Mouse (Mus musculus): ENCODE data around the gene Pgm1. TPM values are rescaled to one million over a fixed set of nuclear protein-coding genes. Genes with fewer than 3 reads are reported as not detected.
A peak's percentile ranks its signal among the peaks of the same experiment; 100 is the strongest.

Pgm1 gene
- total RNA-seq (2022), result 1,000 to 10,000 TPM; 1,246 to 1,471 (median 1,386) TPM

DNA sequence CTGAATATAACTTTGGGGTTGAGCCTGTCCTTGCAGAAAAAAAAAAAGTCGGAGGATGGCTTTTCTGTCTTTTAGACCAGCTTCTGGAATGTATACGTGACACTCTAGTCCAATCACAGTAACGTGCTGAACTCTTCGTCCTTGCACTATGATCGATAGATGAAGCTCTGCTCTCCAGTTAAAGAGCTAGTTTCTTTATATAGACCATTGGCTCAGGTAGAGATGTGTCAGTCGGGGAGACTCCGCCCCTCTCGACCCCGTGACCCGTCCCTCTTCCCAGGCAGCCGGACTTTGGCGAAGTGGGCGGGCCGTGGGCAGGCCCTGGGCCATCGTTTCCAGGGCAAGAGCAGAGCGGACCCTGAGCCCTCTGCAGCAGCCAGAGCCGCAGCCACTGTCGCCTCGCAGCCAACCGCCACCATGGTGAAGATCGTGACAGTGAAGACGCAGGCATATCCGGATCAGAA, at the start of gene Pgm1:
Gene Pgm1 (plus strand): TSS at position 266 of the 464 bp plus-strand sequence.
- DNase-seq (ENCODE audit: low spot score in 2 of 2), result peak; percentile 90 to 93

DNA sequence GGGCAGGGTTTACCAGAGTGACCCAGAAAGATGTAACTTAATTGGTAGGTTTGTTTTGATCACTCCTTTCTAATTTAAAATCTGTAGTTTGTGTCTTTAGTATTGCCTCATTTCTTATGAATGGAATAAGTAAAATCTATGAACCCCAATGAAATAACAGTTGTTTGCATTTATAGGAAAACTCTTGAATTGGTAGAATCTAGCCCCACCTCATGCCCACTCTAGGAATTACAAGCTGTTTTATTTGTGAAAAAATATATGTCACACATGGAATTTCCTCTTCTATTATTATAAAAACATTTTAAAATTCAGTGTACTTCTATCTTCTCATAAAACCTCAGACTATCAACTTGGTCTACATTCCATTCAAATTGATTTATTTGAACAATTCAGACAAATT, 47.3 kb upstream of the Pgm1 start:
- DNase-seq (ENCODE audit: low spot score in 2 of 2), result no peak

DNA sequence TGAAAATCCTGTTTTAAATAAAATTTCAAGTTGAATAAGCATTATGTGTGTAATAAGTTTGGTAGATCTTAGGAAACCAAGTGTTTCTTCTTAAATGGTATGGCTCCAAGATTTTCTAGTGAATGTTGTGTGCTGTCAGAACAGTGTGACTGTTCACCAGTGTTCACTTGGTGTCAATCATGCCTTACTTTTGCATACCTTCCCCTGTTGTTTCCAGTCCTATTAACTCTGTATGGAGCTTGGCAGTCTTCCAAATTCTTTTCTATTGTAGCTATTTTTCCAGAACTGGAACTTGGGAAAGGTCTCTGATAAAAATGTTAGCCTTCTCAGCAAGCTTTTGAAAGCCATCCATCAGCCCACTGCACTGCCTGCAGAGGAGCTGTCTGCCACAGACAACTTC, 46.8 kb upstream of the Pgm1 start:
- DNase-seq (ENCODE audit: low spot score in 2 of 2), result no peak

DNA sequence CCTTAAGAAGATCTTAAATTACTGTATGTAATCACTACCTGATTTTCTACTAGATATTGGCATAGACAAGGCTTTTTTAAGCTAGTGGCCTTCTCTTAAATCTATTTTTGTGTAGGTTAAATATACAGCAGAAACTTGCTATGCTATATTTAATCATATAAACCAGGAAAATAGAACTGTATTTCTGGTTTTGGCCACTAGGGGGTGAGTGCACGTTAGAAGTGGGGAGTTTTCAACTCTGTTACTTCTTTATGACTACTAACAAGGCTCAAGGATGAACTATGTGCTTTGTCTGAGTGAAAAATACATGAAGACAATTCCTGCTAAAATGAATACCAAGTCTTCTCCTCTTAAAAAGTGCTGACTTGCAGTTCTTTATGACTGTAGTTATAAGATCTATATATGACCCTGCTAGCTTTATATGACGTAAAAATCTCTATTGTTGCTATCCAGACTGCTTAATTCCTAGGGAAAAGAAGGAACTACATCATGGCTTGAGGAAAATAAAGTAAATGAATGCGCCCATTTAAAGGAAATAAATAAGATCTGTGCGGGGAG, 15.2 kb upstream of the Pgm1 start:
- no peak for DNase-seq (ENCODE audit: low spot score in 2 of 2)

DNA sequence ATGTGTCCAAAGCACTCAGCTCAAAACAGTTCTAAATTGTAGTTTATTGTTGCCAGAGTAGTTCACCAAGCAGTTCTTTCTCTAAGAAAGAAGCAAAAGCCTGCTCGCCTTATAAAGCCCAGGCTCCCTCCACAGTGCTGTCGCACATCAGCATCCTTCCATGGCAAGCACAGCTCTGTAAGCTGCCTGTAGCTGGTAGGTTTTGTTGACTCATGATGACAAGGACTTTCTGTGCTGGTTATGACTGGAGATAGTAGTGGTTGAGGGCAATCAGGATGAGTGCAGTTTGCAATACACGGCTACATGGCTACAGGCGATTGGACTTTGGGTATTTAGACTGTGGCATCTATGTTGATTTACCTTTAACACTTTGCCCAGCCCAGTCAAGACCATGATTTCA, 2.8 kb upstream of the Pgm1 start:
- no peak for DNase-seq (ENCODE audit: low spot score in 2 of 2)

DNA sequence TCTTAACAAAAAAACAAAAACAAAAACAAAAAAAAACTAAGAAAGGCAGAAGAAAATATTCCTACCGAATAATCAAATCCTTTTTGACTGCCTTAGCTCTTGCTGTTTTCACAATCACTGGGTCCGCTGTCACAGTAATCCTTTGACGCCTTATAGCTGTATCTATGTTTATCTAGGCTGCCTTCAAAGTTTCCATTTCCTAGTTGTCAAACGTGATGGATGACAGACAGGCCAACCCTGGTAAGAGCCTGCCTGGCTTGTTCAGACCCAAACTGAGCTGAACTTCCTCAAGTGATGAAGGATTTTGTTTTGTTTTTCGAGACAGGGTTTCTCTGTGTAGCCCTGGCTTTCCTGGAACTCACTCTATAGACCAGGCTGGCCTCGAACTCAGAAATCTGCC, 693 bp upstream of the Pgm1 start:
- DNase-seq (ENCODE audit: low spot score in 2 of 2), result no peak

DNA sequence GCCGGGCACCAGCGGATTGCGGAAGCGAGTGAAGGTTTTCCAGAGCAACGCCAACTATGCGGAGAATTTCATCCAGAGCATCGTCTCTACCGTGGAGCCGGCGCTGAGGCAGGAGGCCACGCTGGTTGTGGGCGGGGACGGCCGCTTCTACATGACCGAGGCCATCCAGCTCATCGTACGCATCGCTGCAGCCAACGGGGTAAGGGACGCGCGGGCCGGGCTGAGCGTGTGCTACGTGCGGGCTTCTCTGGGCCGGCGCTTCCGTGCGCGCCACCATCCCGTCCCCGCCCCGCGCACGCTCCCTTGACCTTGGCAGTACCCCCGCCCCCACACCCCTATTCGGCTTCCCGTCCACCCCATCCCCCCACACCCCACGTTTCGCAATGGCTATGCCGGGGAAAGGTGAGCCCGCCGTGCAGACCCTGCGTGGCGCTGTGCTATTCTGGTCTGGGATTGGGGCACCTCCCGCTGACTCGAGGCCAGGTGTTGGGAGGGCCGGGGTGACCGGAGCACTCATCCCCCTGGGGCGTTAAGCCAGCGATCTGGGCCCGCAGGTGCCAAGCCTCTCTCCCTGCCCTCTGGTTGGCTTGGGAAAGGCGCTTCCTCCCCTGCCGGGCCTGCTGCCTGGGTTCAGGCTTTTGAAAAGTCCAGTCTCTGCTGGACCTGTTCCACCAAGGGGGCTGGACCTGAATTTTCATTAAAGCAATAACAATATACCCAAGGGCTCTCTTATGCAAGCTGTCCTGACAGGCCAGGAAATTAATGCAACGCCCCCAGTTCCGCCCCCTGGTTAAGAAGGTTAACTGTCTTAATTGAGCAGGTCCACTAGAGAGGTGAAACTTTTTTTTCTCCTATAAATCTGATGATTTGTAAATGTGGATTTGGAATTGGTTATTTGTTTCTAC, 651 bp downstream of the Pgm1 start, which contains the start of gene Itgb3bp:
Gene Itgb3bp (minus strand): TSS at position 201 of the 905 bp plus-strand sequence.
- peak; percentile 87 to 95 for DNase-seq (ENCODE audit: low spot score in 2 of 2)

DNA sequence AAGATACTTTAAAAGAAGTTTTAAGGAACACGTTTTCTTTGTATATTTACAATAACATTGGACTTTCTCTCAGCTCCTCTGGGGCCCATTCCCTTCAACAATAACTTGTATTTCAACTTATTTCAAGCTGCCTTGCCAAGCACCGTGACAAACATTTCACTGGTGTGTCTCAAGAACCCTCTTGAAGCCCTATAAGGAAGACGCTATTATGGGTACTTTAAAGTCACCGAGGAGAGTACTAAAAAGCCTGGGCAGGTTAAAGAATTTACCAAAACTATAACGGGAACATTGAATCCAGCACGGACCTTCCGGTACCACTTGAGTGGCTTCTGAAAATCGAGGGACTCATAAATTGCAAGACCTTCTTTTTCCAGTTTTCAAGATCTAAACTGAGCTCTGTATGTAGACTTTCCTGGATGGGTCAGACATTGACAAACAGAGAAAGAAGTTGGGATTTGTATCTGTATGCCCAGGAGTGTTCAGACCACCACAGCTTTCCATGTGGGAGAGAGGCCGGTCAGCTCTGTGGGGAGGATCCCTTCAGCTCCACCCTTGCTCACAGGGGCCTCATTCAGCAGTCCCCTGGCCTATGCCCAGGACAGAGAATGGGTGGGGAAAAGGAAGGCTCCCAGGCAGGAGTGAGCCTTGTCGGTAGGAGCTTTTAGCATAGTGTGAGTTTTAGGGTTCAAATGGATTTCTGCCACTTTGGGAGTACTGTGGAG, 1.5 kb downstream of the Pgm1 start:
- DNase-seq (ENCODE audit: low spot score in 2 of 2), result peak; percentile 28 to 58

DNA sequence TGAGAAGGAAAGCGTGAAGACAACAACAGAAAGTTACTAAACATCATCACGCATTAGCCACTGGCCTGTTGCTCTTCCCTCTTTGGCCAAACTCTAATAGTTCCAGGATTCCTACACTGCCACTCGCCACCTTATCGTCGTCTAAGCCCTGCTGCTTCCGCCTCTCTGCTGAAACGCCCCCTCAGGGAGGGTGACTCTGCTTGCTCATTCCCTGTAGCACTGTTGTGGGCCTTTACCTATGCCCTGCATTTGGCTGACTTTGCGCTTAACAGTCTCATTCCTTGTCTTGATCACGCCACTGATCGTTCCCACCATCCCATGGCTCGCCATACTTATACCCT, 2.0 kb downstream of the Pgm1 start:
- DNase-seq (ENCODE audit: low spot score in 2 of 2), result no peak

DNA sequence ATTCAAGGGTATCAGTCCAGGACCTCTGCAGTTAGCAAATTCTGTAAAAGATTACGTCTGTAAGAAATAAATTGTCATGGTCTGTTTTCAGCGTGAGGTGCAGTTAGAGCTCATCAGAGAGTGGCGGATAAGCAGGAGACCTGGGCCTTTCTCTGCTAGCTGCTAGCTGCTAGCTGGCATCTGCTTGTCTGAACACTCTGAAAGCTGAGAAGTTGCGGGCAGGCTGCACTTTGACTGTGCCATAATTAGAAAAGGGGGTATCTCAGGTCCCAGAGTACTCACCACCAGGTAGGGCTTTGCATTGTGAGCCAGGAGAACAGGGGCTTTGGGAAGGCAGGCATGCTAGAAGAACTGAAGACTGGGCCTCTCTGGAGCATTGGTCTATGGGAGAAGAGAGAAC, 2.6 kb downstream of the Pgm1 start:
- peak in 1 of 2 experiments; percentile 56 for DNase-seq (ENCODE audit: low spot score in 2 of 2)

DNA sequence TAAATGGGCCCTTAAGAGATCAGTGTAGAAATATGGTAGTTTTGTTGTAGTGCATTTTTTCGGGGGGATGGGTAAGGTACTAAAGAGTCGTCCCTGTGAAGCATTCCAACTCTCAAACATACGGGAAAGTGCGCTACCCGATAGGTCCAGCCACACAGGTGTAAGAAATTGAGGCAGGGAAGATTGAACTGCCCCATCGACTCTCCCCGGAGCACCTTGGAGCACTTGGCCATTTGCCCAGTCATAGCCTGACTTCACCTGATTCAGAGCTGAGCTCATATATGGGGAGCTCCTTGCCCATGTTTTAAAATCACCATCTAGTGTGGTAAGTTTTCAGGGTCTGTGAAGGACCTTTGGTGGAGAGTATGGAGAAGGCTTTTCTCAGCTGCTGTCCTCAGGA, 5.6 kb downstream of the Pgm1 start:
- DNase-seq (ENCODE audit: low spot score in 2 of 2), result no peak

DNA sequence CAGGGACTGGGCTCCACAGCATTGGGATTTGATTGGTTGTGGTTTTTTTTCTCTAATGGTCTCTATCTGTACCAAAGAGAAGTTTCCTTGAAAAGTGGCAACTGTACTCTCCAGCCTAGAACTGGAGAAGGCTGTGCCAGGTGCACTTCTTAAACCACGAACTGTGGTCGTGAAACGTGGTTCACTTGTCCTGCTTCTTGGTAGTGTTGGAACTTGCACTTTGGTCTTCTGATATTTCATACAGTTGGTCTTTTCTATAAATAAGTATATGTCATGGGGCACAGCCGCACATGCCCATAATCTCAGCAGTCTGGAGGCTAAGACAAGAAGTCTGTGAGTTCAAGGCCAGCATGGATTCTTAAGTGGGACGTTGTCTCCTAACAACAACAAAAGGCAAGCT, 7.1 kb downstream of the Pgm1 start:
- no peak for DNase-seq (ENCODE audit: low spot score in 2 of 2)

DNA sequence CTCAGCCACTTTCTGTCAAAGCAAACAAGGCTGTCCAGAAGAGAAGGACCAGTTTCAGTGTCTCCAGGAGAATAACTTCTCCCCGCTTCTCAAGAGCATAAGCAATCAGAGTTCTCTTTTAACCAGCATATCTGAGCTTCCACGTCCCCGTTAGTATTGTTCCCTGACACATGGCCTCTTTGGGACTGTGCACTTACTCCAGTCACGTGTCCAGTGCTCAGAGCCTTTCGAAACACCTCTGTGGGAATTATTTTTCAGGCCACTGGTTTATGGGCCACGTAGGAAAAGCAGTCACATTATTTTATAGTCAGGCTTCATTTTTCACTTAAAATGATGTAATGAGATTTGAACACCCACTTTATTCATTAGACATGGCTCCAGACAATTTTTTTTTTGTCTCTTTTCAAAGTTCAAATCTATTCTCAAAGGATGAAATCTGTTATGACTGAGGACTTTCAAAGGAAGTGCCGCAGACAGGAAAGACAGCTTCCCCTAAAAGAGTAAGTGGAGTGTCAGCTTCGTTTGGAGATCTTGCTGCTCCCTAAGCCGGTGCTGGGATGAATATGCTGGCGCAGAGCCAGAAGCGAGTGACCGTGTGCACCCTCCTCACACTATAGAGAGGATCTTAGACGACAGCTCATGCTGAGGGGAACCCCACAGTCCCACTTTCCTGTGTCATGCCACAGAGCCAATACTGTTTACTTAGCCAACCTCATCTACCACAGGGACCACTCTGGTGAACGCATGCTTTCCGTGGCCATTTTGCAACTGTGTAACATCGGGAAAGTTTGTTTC, 10.7 kb downstream of the Pgm1 start:
- DNase-seq (ENCODE audit: low spot score in 2 of 2), result no peak

DNA sequence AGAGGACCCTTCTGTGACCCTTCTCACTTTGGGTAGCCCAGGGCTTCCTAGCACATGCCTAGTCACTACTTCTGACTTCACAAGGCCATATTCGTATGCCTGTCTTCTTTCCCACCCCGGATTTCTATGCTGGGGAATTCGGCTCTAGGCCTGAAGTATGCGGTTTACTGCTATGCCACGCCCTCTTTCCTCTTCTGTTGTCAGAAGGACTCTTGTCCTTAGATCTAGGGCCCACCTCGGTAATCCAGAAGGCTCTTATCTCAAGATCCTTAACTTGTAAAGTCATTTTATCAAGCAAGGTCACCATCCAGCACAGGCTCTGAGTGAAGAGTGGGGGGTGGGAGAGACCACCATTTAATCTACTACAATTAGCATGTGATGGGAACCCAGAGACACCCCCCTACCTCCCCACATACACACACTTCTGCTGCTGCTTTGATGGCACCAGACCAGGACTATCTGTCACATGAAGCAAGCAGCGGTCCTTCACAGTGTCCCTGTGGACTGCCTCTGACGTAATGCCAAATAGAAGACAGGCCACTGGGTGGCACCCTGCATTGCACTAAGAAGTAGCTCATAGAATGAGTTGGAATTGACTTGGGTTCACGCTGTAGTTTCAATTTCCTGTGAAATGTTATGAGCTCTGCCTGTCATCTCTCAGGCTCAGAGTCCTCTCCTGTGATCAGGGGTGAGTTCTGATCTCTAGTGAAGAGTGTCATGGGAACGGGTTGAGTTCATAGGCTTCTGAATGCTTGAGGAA, 12.6 kb downstream of the Pgm1 start:
- DNase-seq (ENCODE audit: low spot score in 2 of 2), result peak; percentile 63 to 69

DNA sequence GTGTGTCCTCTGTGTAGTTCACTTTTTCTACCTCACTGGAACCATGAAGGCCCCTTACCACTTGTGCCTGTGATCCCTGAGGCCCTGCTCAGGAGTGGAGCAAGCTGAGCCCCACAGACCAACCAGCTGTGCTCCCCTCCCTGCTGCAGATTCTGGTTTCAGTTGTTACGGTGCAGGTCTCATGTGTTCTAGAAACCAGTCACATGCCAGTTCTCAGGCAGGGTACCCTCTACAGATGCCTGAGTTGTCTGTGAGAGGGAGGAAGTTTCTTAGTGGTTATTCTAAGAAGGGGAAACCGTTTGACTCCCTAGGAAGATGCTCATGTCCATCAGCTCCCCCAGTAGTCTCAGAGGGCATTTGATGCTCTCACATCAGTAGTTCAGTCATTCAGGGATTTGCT, 15.4 kb downstream of the Pgm1 start:
- no peak for DNase-seq (ENCODE audit: low spot score in 2 of 2)

DNA sequence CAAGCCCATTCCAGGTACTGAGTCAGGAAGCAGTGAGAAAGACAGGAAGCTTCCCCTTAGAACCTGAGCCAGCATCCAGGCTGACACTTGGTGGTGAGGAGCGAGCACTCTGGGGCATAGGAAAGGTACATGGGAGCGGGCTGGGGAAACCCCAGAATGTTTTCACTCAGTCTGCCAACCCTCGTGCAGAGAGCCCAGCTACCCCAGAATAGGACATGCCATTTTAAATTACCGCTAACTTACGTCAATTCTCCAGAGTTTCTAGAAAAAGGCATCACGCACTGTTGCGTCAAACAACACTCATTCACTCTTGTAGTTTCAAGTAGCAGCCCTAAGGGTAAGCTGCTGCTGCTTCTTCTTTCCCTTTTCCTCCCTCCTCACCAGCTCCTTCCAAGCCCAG, 15.8 kb downstream of the Pgm1 start:
- no peak for DNase-seq (ENCODE audit: low spot score in 2 of 2)

DNA sequence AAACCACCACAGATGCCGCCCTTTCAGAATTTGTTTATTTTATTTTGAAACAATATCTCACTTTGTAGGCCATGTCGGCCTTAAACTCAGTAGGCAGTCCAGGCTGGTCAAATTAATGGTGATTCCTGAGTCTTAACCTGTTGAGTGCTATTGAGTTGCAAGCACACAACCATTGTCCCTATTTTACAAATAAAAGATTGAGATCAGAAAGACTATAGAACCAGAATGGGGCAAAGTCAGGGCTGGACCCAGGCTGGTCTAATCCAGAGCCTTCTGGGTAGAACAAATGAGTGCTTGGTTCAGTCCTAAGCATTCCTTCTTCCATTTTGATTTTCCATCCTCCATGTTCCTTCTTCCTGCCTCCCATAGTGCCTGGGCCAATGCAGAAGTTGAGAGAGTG, 17.3 kb downstream of the Pgm1 start:
- DNase-seq (ENCODE audit: low spot score in 2 of 2), result no peak

DNA sequence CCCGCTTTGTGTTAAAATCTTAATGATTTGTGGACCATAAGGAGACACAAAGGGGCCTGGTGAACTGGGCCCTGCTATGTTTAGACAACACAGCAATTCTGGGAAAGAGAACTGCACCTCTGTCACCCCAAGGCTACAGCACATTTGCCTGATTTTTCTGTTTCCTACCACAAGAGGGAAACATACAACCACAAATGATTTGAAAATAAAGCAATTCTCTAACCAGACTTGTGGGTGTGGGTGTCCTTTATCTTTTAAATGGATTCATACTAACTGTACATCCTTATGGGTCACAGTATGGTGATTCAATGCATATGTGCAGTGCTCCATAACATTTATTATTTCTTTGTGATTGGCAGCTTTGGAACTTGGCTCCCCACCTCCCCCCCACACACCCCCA, 18.0 kb downstream of the Pgm1 start:
- DNase-seq (ENCODE audit: low spot score in 2 of 2), result no peak

DNA sequence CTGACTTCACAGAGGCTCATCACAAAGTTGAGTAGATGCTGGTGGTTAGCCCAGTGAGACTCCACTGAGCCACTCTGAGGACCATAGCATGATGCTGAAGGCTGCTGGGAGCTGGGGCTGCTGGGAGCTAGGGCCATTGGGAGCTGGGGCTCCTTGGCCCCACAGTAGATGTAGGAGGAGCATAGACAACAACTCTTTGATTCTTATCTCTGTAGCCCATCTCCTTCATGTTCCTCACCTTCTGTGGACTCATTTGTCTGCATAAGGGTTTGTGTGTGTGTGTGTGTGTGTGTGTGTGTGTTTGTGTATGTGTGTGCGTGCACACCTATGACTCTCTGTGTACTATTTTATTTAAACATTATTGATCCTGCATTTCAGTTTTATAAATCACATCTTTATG, 18.7 kb downstream of the Pgm1 start:
- no peak for DNase-seq (ENCODE audit: low spot score in 2 of 2)

DNA sequence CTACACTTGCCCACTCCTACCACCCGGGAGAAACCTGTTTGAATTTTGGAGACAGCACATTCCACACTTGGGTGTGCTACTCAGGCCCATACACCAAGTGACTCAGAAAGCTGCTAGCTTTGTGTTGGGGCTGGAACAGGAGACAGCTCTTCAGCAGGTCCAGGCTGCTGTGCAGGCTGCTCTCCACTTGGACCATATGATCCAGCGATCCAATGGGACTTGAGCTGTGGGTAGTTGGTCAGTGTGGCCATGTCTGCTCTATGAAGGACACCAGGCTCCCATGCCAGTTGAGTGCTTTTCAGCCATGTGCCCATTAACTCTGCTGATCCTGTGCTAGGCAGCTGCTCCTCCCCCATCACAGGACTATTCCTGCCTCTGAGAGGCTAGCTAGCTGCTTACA, 24.7 kb downstream of the Pgm1 start:
- DNase-seq (ENCODE audit: low spot score in 2 of 2), result no peak

DNA sequence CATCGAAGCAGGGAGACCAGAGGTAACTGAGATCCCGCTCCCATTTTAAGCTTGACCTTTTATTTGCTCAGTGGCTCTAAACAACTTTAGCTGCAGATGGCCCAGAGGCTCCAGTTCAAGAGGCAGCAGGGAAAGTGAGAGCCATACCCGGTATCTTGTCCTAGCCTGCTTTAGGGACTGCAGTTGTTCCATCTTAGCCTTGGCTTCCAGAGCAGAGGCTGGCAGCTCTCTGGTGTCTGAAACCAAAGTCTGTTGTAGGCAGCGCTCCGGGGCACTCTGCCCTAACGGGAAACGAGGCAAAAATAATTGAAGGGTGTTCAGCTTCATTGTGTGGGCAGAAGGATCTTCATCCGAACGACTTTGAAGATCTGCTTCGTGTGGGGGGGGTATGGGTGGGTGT, 26.2 kb downstream of the Pgm1 start:
- peak; percentile 70 to 78 for DNase-seq (ENCODE audit: low spot score in 2 of 2)
